Mouse (Mus musculus): ENCODE measurements around the gene Znrf4. TPM values are rescaled to one million over a fixed set of nuclear protein-coding genes. Genes with fewer than 3 reads are reported as not detected.

The Znrf4 gene
- polyA plus RNA-seq, 1 experiment from 2014 or later: not detected

- Histone ChIP-seq H3K4me3 (ENCODE audit: low read length) (no peak overlapping the region), H3K27me3 (replicated peaks; ENCODE audit: control insufficient read depth, insufficient read depth, low read length) (no peaks in the 10 kb centered on the region), H3K4me1 (ENCODE audit: control insufficient read depth, insufficient read depth, low read depth, low read length) (peaks cover 19% of the 10 kb centered on the region), H3K9ac (ENCODE audit: low read depth, low read length) (no peak overlapping the region), H3K9me3 (ENCODE audit: control insufficient read depth, low read length) (no peaks in the 10 kb centered on the region), H3K4me2 (ENCODE audit: low read length) (no peak overlapping the region), H3K27ac (ENCODE audit: low read depth, low read length) (no peak overlapping the region), H3K36me3 (ENCODE audit: control insufficient read depth, insufficient read depth, low read length) (no peaks in the 10 kb centered on the region)
- WGBS: 47% methylated on average over 9 of the region's 9 CpGs
- ATAC-seq: no peak
Observed at GRCm38 (mm10) chr17:56485118-56485517, 27.1 kb downstream of the Znrf4 start.

GRCm38 (mm10) chr17:56482671-56483070, 29.6 kb downstream of the Znrf4 start:
- Histone ChIP-seq H3K9ac (ENCODE audit: low read depth, low read length) (no peak overlapping the region; the same call in 1 of the 2 replicates), H3K4me1 (ENCODE audit: control insufficient read depth, insufficient read depth, low read depth, low read length) (peaks cover 7% of the 10 kb centered on the region), H3K4me2 (ENCODE audit: low read length) (no peak overlapping the region), H3K27me3 (replicated peaks; ENCODE audit: control insufficient read depth, insufficient read depth, low read length) (no peaks in the 10 kb centered on the region), H3K4me3 (ENCODE audit: low read length) (no peak overlapping the region), H3K36me3 (ENCODE audit: control insufficient read depth, insufficient read depth, low read length) (no peaks in the 10 kb centered on the region), H3K9me3 (ENCODE audit: control insufficient read depth, low read length) (no peaks in the 10 kb centered on the region), H3K27ac (ENCODE audit: low read depth, low read length) (no peak overlapping the region)
- WGBS: 71% methylated on average over 1 of the region's 1 CpGs
- ATAC-seq: no peak

GRCm38 (mm10) chr17:56479358-56479757, 32.9 kb downstream of the Znrf4 start:
- Histone ChIP-seq H3K27me3 (replicated peaks; ENCODE audit: control insufficient read depth, insufficient read depth, low read length) (no peaks in the 10 kb centered on the region), H3K27ac (ENCODE audit: low read depth, low read length) (no peak overlapping the region; the same call in 1 of the 2 replicates), H3K4me2 (ENCODE audit: low read length) (no peak overlapping the region), H3K9ac (ENCODE audit: low read depth, low read length) (no peak overlapping the region), H3K4me3 (ENCODE audit: low read length) (no peak overlapping the region), H3K4me1 (ENCODE audit: control insufficient read depth, insufficient read depth, low read depth, low read length) (0 out of 2 replicates have a peak, but pooled peaks cover 4% of the 10 kb centered on the region), H3K9me3 (ENCODE audit: control insufficient read depth, low read length) (no peaks in the 10 kb centered on the region), H3K36me3 (ENCODE audit: control insufficient read depth, insufficient read depth, low read length) (no peaks in the 10 kb centered on the region)
- ATAC-seq: no peak
- 16% methylated on average over 6 of the region's 6 CpGs for WGBS

GRCm38 (mm10) chr17:56478191-56478611, 34.0 kb downstream of the Znrf4 start:
- no peaks in the 10 kb centered on the region for H3K36me3 ChIP-seq (ENCODE audit: control insufficient read depth, insufficient read depth, low read length)
- no peak overlapping the region for H3K27ac ChIP-seq (ENCODE audit: low read depth, low read length)
- no peak for ATAC-seq
- H3K9ac ChIP-seq (ENCODE audit: low read depth, low read length): no peak overlapping the region
- no peak overlapping the region for H3K4me2 ChIP-seq (ENCODE audit: low read length)
- H3K4me3 ChIP-seq (ENCODE audit: low read length): no peak overlapping the region
- WGBS: 66% methylated on average over 11 of the region's 11 CpGs
- peaks cover 12% of the 10 kb centered on the region for H3K4me1 ChIP-seq (ENCODE audit: control insufficient read depth, insufficient read depth, low read depth, low read length)
- no peaks in the 10 kb centered on the region for H3K9me3 ChIP-seq (ENCODE audit: control insufficient read depth, low read length)
- H3K27me3 ChIP-seq (replicated peaks; ENCODE audit: control insufficient read depth, insufficient read depth, low read length): no peaks in the 10 kb centered on the region

GRCm38 (mm10) chr17:56477191-56477818, 34.9 kb downstream of the Znrf4 start:
- H3K4me3 ChIP-seq (ENCODE audit: low read length): no peak overlapping the region
- H3K9ac ChIP-seq (ENCODE audit: low read depth, low read length): no peak overlapping the region
- H3K27ac ChIP-seq (ENCODE audit: low read depth, low read length): no peak overlapping the region
- no peaks in the 10 kb centered on the region for H3K36me3 ChIP-seq (ENCODE audit: control insufficient read depth, insufficient read depth, low read length)
- peaks cover 21% of the 10 kb centered on the region for H3K4me1 ChIP-seq (ENCODE audit: control insufficient read depth, insufficient read depth, low read depth, low read length)
- WGBS: 78% methylated on average over 19 of the region's 19 CpGs
- no peaks in the 10 kb centered on the region for H3K9me3 ChIP-seq (ENCODE audit: control insufficient read depth, low read length)
- no peaks in the 10 kb centered on the region for H3K27me3 ChIP-seq (replicated peaks; ENCODE audit: control insufficient read depth, insufficient read depth, low read length)
- no peak for ATAC-seq
- no peak overlapping the region for H3K4me2 ChIP-seq (ENCODE audit: low read length)

- peak within 1 kb of the TSS; percentile 97 for H3K27ac ChIP-seq (ENCODE audit: low read depth, low read length)
- ATAC-seq: peak; percentile 88
- no peaks in the 10 kb centered on the region for H3K27me3 ChIP-seq (replicated peaks; ENCODE audit: control insufficient read depth, insufficient read depth, low read length)
- H3K4me2 ChIP-seq (ENCODE audit: low read length): peak within 1 kb of the TSS; percentile 94
- H3K36me3 ChIP-seq (ENCODE audit: control insufficient read depth, insufficient read depth, low read length): no peaks in the 10 kb centered on the region
- H3K4me1 ChIP-seq (ENCODE audit: control insufficient read depth, insufficient read depth, low read depth, low read length): peaks cover 29% of the 10 kb centered on the region
- H3K9me3 ChIP-seq (ENCODE audit: control insufficient read depth, low read length): no peaks in the 10 kb centered on the region
- H3K4me3 ChIP-seq (ENCODE audit: low read length): peak within 1 kb of the TSS; percentile 80
- WGBS: 0% methylated on average over 27 of the region's 27 CpGs
- peak within 1 kb of the TSS; percentile 96 for H3K9ac ChIP-seq (ENCODE audit: low read depth, low read length)
Observed at GRCm38 (mm10) chr17:56476402-56476752, 35.9 kb downstream of the Znrf4 start, which contains the start of gene Ptprs. TSS of gene Ptprs (minus strand) at chr17:56476483.

- H3K27me3 ChIP-seq (replicated peaks; ENCODE audit: control insufficient read depth, insufficient read depth, low read length): no peaks in the 10 kb centered on the region
- H3K4me3 ChIP-seq (ENCODE audit: low read length): peak overlapping the region; percentile 80
- H3K9me3 ChIP-seq (ENCODE audit: control insufficient read depth, low read length): no peaks in the 10 kb centered on the region
- H3K36me3 ChIP-seq (ENCODE audit: control insufficient read depth, insufficient read depth, low read length): no peaks in the 10 kb centered on the region
- peak overlapping the region; percentile 94 for H3K4me2 ChIP-seq (ENCODE audit: low read length)
- ATAC-seq: peak; percentile 41
- peak overlapping the region; percentile 96 for H3K9ac ChIP-seq (ENCODE audit: low read depth, low read length)
- H3K4me1 ChIP-seq (ENCODE audit: control insufficient read depth, insufficient read depth, low read depth, low read length): peaks cover 35% of the 10 kb centered on the region
- 0% methylated on average over 44 of the region's 66 CpGs for WGBS
- peak overlapping the region; percentile 97 for H3K27ac ChIP-seq (ENCODE audit: low read depth, low read length)
Observed at GRCm38 (mm10) chr17:56475584-56476401, 36.4 kb downstream of the Znrf4 start.

- peak; percentile 16 for ATAC-seq
- Histone ChIP-seq H3K27ac (ENCODE audit: low read depth, low read length) (peak overlapping the region; percentile 97), H3K36me3 (ENCODE audit: control insufficient read depth, insufficient read depth, low read length) (no peaks in the 10 kb centered on the region), H3K4me3 (ENCODE audit: low read length) (peak overlapping the region; percentile 80), H3K27me3 (replicated peaks; ENCODE audit: control insufficient read depth, insufficient read depth, low read length) (no peaks in the 10 kb centered on the region), H3K4me1 (ENCODE audit: control insufficient read depth, insufficient read depth, low read depth, low read length) (peaks cover 43% of the 10 kb centered on the region), H3K9ac (ENCODE audit: low read depth, low read length) (peak overlapping the region; percentile 96), H3K4me2 (ENCODE audit: low read length) (peak overlapping the region; percentile 94), H3K9me3 (ENCODE audit: control insufficient read depth, low read length) (no peaks in the 10 kb centered on the region)
- WGBS: under 1% methylated on average over 24 of the region's 24 CpGs
Observed at GRCm38 (mm10) chr17:56474831-56475581, 37.2 kb downstream of the Znrf4 start.
